Mouse (Mus musculus): ENCODE results near the gene Ppdpf. TPM values are rescaled to one million over a fixed set of nuclear protein-coding genes. Genes with fewer than 3 reads are reported as not detected.
"Not testable (repeated sequence)": the region's sequence is repeated elsewhere in the genome, so short reads cannot be mapped to it uniquely, and the experiment has no call there.

Ppdpf gene
- total RNA-seq, 1 experiment from 2014 or later, result 68.9 TPM

DNA sequence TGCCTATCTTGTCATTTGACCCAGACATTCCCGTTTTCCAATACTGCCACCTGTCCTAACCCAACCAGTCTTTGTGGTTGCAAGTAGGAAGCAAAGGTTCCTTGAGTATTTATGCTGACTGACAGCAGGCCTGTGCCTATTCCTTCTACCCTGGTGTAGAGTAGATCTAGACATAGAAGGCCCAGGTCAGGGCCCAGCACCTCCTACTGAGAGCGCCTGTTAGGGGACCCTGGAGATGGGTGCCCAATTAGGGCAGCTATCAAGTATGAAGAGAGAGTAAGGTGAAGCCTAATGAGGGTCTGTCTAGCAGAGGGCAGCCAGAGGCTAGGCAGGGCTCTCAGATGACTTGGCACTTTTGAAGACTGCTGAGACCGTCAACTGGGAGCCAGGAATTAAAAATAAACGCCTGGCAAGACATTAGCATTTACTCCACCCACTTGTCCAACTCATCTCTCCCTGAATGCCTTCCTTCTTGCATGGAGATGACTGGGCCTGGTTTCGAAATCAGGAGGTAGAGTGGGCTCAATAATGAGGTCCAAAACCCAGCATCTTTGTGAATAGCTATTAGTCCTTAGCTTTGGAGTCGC lies 29.2 kb upstream of the Ppdpf start:
- ATAC-seq (replicated peaks; ENCODE audit: insufficient number of reproducible peaks, low FRiP score, low TSS enrichment, poor library complexity, severe bottlenecking), result no peak

DNA sequence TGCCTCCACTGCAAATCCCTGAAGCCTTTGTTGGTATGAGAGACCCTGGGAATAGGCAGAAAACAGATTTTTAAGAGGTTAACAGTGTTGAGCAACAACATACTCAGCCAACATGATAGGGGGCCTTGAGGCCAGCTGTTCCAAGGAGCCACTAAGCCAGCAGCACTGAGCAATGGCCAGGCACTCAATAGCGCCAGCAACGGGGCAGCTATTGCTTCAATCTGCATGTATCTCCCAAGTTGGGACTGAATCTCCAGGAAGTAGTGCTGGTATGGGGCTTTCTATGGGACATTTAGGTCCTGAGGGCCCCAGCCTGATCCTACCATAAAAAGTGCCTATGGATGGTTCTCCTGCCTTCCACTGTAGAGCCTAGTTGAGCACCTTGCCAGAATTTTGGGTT lies 28.6 kb upstream of the Ppdpf start:
- ATAC-seq (replicated peaks; ENCODE audit: insufficient number of reproducible peaks, low FRiP score, low TSS enrichment, poor library complexity, severe bottlenecking), result no peak

DNA sequence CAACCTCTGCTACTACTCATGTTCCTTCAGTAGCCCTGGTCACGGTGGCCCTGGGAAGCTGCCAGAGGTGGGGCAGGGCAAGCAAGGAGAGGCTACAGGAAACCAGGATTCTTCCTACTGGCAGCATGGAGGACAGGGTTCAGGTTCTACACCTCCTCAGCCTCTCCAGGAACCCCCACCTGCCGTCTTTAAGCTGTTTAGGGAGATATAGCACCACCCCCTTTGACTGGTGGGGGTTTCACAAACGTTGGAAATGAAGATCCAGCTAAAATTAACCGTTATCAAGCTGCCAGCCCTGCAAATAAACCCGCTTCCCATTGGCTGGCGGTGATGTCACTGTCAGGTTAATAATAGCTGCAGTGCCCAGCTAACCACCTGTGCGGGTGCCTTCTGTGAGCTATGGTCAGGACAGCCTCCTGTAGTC lies 27.9 kb upstream of the Ppdpf start:
- ATAC-seq (replicated peaks; ENCODE audit: insufficient number of reproducible peaks, low FRiP score, low TSS enrichment, poor library complexity, severe bottlenecking), result no peak

DNA sequence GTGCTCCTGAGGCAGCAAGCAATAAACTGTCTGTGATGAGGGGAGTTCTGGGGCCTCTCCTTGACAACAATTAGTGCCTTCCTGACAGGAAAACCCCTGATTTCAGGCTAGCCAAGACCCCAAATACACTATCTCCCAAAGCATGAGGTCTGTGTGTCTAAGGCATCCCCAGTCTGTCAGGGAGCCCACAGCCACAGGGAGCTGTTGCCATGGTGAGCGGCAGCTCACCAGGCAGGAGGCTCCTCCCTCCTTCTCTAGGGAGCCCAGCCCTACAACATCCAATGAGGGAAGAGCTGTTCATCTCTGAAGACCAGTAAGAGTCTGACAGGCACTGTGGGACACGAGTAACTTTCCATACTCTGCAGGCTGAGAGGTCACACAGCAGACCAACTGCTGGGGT lies 27.3 kb upstream of the Ppdpf start:
- no peak for ATAC-seq (replicated peaks; ENCODE audit: insufficient number of reproducible peaks, low FRiP score, low TSS enrichment, poor library complexity, severe bottlenecking)

DNA sequence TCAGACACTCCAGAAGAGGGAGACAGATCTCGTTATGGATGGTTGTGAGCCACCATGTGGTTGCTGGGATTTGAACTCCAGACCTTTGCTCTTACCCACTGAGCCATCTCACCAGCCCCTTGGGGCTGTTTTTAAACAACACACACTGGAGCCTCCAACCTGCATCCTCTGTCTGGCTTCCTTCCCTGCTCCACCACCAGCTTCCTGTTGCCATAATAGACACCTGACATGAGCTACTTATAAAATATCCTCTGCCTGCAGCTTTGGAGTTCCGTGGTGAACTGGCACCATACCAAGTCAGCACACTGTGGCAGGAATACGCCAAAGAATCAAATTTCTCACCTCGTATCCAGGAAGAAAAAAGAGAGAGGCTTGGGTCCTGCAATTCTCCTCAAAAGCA lies 26.2 kb upstream of the Ppdpf start:
- ATAC-seq (replicated peaks; ENCODE audit: insufficient number of reproducible peaks, low FRiP score, low TSS enrichment, poor library complexity, severe bottlenecking), result no peak

GRCm38 (mm10) chr2:181166469-181166868 lies 20.6 kb upstream of the Ppdpf start:
- ATAC-seq (replicated peaks; ENCODE audit: insufficient number of reproducible peaks, low FRiP score, low TSS enrichment, poor library complexity, severe bottlenecking), result no peak

GRCm38 (mm10) chr2:181174646-181175045 lies 12.4 kb upstream of the Ppdpf start:
- no peak for ATAC-seq (replicated peaks; ENCODE audit: insufficient number of reproducible peaks, low FRiP score, low TSS enrichment, poor library complexity, severe bottlenecking)

- no peak for ATAC-seq (replicated peaks; ENCODE audit: insufficient number of reproducible peaks, low FRiP score, low TSS enrichment, poor library complexity, severe bottlenecking)
Observed at GRCm38 (mm10) chr2:181178015-181178414, 9.0 kb upstream of the Ppdpf start.

GRCm38 (mm10) chr2:181178471-181178870 lies 8.6 kb upstream of the Ppdpf start:
- no peak for ATAC-seq (replicated peaks; ENCODE audit: insufficient number of reproducible peaks, low FRiP score, low TSS enrichment, poor library complexity, severe bottlenecking)

- no peak for ATAC-seq (replicated peaks; ENCODE audit: insufficient number of reproducible peaks, low FRiP score, low TSS enrichment, poor library complexity, severe bottlenecking)
Observed at GRCm38 (mm10) chr2:181180898-181181297, 6.1 kb upstream of the Ppdpf start.

GRCm38 (mm10) chr2:181186635-181187034 lies 412 bp upstream of the Ppdpf start:
- ATAC-seq (replicated peaks; ENCODE audit: insufficient number of reproducible peaks, low FRiP score, low TSS enrichment, poor library complexity, severe bottlenecking), result peak; percentile 72

DNA sequence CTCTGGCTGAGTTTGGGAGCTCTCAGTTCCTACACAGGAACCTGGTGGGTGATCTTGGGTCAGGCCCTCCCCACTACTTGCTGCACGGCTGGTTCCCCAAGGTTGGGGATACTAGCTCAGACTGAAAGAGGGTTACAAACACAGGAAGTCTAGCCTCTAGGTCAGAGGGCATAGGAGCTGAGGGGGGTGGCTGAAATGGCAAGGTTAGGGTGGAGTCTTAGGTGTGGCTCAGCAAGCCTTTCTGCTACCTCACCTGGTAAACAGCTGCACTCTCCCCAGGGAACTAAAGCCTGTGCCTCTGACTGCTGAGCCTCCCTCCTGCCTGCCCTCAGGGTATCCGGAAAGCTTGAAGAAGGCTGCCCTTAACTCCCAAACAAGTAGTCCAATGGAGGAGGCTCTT lies 1.6 kb downstream of the Ppdpf start:
- no peak for ATAC-seq (replicated peaks; ENCODE audit: insufficient number of reproducible peaks, low FRiP score, low TSS enrichment, poor library complexity, severe bottlenecking)

DNA sequence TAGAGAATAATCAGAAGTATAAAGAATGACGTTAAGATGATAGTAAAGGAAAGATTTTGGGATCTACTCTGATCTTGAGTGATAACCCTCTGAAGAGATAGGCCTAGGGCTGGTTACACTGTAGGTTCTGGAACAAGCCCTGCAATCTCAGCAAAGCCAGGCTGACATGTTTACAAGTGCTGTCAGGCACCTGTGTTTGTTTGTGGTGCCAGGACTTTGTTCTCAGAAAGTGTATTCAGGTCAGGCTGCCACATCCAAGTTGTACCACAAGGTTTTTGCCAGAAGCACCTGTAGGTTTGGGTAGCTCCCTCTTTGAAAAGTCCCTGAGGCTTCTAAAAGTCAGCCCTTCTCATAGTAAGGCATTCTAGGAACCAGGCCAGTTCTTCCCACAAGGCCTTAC lies 2.3 kb downstream of the Ppdpf start:
- no peak for ATAC-seq (replicated peaks; ENCODE audit: insufficient number of reproducible peaks, low FRiP score, low TSS enrichment, poor library complexity, severe bottlenecking)

GRCm38 (mm10) chr2:181191385-181191784 lies 4.3 kb downstream of the Ppdpf start:
- ATAC-seq (replicated peaks; ENCODE audit: insufficient number of reproducible peaks, low FRiP score, low TSS enrichment, poor library complexity, severe bottlenecking), result not testable (repeated sequence)

- ATAC-seq (replicated peaks; ENCODE audit: insufficient number of reproducible peaks, low FRiP score, low TSS enrichment, poor library complexity, severe bottlenecking), result no peak
Observed at GRCm38 (mm10) chr2:181191936-181192335, 4.9 kb downstream of the Ppdpf start.

GRCm38 (mm10) chr2:181193044-181193443 lies 6.0 kb downstream of the Ppdpf start:
- peak; percentile 69 for ATAC-seq (replicated peaks; ENCODE audit: insufficient number of reproducible peaks, low FRiP score, low TSS enrichment, poor library complexity, severe bottlenecking)

DNA sequence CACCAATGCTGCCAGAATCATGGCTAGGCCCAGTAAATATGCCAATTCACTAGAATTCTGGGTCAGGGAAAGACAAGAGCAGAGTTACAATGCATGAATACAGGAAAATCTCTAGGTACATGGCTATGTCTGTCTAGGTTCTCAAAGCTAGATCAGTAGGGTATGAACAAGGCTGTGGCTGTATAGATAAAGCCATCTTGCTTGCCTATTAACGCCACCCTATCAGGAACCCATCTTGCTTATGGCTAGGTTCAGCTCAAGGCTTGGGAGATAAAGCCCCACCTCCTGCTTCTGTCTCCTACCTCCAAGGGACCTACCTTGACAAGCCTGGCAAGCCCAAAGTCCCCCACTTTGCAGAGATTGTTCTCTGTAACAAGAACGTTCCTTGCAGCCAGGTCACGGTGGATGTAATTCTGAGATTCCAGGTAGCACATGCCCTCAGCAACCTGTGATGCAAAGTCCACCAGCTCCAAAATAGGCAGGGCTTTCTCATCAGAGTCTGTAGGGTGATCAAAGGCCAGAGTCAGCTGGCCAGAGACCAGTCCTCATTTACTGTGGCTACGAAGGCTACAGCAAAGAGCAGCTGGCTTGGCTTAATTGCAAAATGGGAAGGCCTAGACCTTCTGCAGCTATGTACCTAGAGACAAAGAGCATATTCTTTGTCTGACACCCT lies 9.7 kb downstream of the Ppdpf start:
- ATAC-seq (replicated peaks; ENCODE audit: insufficient number of reproducible peaks, low FRiP score, low TSS enrichment, poor library complexity, severe bottlenecking), result no peak

DNA sequence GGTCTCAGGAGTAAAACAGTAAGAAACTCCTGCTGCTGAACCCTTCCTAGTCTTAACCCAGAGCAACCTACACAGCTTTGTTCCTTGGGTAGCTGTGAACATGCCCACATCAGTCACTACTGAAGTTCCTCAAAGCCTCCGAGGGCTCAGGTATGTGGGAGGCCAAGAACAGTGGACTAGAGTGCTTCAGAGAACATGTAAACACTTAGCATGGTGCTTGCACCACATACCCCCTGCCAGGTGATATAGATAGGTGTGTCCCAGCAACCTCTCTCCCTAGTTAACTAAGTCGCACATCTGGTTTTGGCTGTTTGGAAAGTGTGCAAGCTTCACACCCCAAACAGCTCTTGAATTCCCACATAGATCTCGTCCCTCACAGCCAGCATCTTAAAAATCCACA lies 14.6 kb downstream of the Ppdpf start:
- ATAC-seq (replicated peaks; ENCODE audit: insufficient number of reproducible peaks, low FRiP score, low TSS enrichment, poor library complexity, severe bottlenecking), result no peak

DNA sequence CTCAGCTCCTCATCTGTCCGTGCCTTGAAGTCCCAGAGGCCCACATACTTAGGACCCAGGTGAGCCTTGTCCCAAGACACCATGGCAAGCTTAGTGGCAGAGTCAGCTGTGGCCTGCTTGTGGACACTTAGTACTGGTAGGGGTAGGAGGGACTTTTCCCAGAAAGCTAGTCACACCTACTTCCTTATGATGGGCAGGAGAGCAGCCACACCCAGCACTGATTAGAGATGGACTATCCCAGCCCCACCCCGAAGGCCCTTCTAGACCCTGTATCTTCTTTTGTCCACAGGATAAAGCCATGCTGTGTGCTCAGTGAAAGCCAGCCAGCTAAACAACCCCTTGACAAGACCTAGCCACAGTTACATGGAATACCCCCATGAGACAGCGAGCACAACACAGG lies 15.4 kb downstream of the Ppdpf start, which contains the start of gene Ptk6:
Gene Ptk6, minus strand, starts transcription at position 368 of the 400 bp plus-strand sequence.
- ATAC-seq (replicated peaks; ENCODE audit: insufficient number of reproducible peaks, low FRiP score, low TSS enrichment, poor library complexity, severe bottlenecking), result no peak

GRCm38 (mm10) chr2:181202886-181203285 lies 15.8 kb downstream of the Ppdpf start:
- ATAC-seq (replicated peaks; ENCODE audit: insufficient number of reproducible peaks, low FRiP score, low TSS enrichment, poor library complexity, severe bottlenecking), result peak; percentile 23; the same call in 1 of the 2 replicates
